Mouse (Mus musculus): ENCODE measurements around the gene Gm10837.

Gene Gm10837

GRCm38 (mm10) chr14:122478574-122479011, 11.8 kb upstream of the Gm10837 start:
- peak; percentile 63 for DNase-seq (ENCODE audit: low read depth, low spot score)

- DNase-seq (ENCODE audit: low read depth, low spot score) = peak; percentile 7
These were observed 10.8 kb upstream of the Gm10837 start for GRCm38 (mm10) chr14:122479461-122480109.

- peak; percentile 43 for DNase-seq (ENCODE audit: low read depth, low spot score)
These were observed 10.0 kb upstream of the Gm10837 start for GRCm38 (mm10) chr14:122480355-122480754.

GRCm38 (mm10) chr14:122481181-122481580, 9.2 kb upstream of the Gm10837 start:
- peak; percentile 42 for DNase-seq (ENCODE audit: low read depth, low spot score)

- DNase-seq (ENCODE audit: low read depth, low spot score) = peak; percentile 71
These were observed 8.0 kb upstream of the Gm10837 start for GRCm38 (mm10) chr14:122482081-122483023.

GRCm38 (mm10) chr14:122483024-122483385, 7.4 kb upstream of the Gm10837 start:
- no peak for DNase-seq (ENCODE audit: low read depth, low spot score)

- DNase-seq (ENCODE audit: low read depth, low spot score) = peak; percentile 17
These were observed 6.6 kb upstream of the Gm10837 start for GRCm38 (mm10) chr14:122483556-122484421.

GRCm38 (mm10) chr14:122484458-122484843, 5.9 kb upstream of the Gm10837 start:
- DNase-seq (ENCODE audit: low read depth, low spot score) = no peak

GRCm38 (mm10) chr14:122484844-122485551, 5.4 kb upstream of the Gm10837 start:
- peak; percentile 20 for DNase-seq (ENCODE audit: low read depth, low spot score)

GRCm38 (mm10) chr14:122485635-122486181, 4.7 kb upstream of the Gm10837 start:
- DNase-seq (ENCODE audit: low read depth, low spot score) = no peak

GRCm38 (mm10) chr14:122486611-122487010, 3.8 kb upstream of the Gm10837 start:
- DNase-seq (ENCODE audit: low read depth, low spot score) = no peak

- DNase-seq (ENCODE audit: low read depth, low spot score) = no peak
These were observed 3.0 kb upstream of the Gm10837 start for GRCm38 (mm10) chr14:122487366-122487765.

- DNase-seq (ENCODE audit: low read depth, low spot score) = no peak
These were observed 1.3 kb upstream of the Gm10837 start for GRCm38 (mm10) chr14:122489041-122489440.

GRCm38 (mm10) chr14:122489686-122490414, 536 bp upstream of the Gm10837 start:
- DNase-seq (ENCODE audit: low read depth, low spot score) = peak; percentile 8

- DNase-seq (ENCODE audit: low read depth, low spot score) = no peak
These were observed 1.1 kb downstream of the Gm10837 start for GRCm38 (mm10) chr14:122491521-122491920.

GRCm38 (mm10) chr14:122492015-122492414, 1.6 kb downstream of the Gm10837 start:
- no peak for DNase-seq (ENCODE audit: low read depth, low spot score)

GRCm38 (mm10) chr14:122509058-122509457, 18.7 kb downstream of the Gm10837 start:
- no peak for DNase-seq (ENCODE audit: low read depth, low spot score)

- DNase-seq (ENCODE audit: low read depth, low spot score) = no peak
These were observed 21.1 kb downstream of the Gm10837 start for GRCm38 (mm10) chr14:122511519-122511918.

GRCm38 (mm10) chr14:122513511-122514036, 23.2 kb downstream of the Gm10837 start:
- DNase-seq (ENCODE audit: low read depth, low spot score) = no peak

GRCm38 (mm10) chr14:122528475-122528874, 38.1 kb downstream of the Gm10837 start:
- peak; percentile 30 for DNase-seq (ENCODE audit: low read depth, low spot score)
